8 mouse cellular contexts compared by ENCODE assay signal in the genomic region with DNA sequence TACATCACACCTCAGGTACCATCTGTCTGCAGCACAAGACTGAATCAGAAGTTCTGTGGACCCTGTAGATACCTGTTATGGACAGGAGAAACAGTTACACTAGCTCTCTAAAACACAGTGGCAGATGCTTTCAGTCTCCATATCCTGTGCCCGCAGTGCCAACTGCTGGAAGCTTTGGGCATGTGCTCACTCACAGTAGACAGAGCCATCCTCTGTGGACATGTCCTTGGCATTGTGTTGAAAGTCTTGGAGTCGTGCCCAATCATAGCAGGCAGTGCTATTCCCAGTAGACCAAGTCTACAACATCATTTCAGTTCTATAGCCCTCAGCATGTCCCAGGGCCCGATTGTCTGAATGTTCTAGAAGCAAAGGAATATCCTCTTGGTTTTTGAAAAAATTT.
A peak's percentile ranks its signal among the peaks of the same experiment; 100 is the strongest.
DNase-seq lines count a peak whose midpoint lies in the region.

No protein-coding gene starts in this region.

- DNase-seq in kidney, postnatal 10 days = peak; percentile 7
- no peak for DNase-seq in kidney, postnatal 14 days
- DNase-seq in right cerebral cortex, postnatal 4 days = peak; percentile 12
- no peak for DNase-seq in right cerebral cortex, adult 2 months (ENCODE audit: low spot score in 2 of 2)
- peak; percentile 16 for DNase-seq in cerebellum, adult 9-11 months
- DNase-seq in testis, postnatal 14 days (ENCODE audit: low spot score) = peak; percentile 27
- no peak for DNase-seq in urinary bladder, postnatal 14 days (ENCODE audit: low spot score)
- DNase-seq in gastrocnemius, postnatal 14 days = no peak

- intact Hi-C loops in gastrocnemius, postnatal 14 days (cut with DNase I; ENCODE audit: low total_unique reads) = no loop called here

Comparison
In these comparisons a context has a peak if more than half of its experiments do, and no peak if none do; other contexts are left out.
1. DNase-seq: peak in kidney, postnatal 10 days (single experiment), right cerebral cortex, postnatal 4 days (single experiment), cerebellum, adult 9-11 months (single experiment) and testis, postnatal 14 days (single experiment); none in kidney, postnatal 14 days (single experiment), right cerebral cortex, adult 2 months (0 of 2), urinary bladder, postnatal 14 days (single experiment) and gastrocnemius, postnatal 14 days (single experiment).